Mouse (Mus musculus) retina, postnatal 7 days (tissue): ENCODE data around the gene Ccdc60.
"Not testable (repeated sequence)": the region's sequence is repeated elsewhere in the genome, so short reads cannot be mapped to it uniquely, and the experiment has no call there.

ENCODE experiments used
- DNase-seq: peaks from one replicate; pipeline ENCODE4 v3.0.0-alpha.2; 2012; ENCODE audit warnings: low read depth, low spot score

Ccdc60 gene

GRCm38 (mm10) chr5:116288849-116289570, at the start of gene Ccdc60:
Ccdc60 (minus strand) TSS chr5:116288985.
- no peak for DNase-seq

DNA sequence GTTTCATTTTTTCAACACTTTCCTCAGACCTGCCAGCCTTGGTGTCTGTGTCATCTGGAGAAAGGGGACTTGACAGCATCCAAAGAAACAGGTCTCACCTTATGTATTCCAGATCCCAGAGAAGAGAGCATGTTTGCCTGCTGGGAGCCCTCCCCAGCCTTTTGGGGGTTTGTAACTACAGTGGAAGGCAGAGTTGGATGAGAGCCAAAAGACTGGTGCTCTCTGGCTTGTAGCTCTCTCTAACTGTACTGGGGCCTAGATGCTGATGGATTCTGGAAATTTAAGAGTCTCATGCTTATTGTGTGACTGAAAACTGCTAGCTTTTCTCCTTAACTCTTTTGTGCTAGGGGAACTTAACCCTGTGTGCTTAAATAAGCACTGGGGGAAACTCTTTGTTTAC, 47.4 kb upstream of the Ccdc60 start:
- no peak for DNase-seq

DNA sequence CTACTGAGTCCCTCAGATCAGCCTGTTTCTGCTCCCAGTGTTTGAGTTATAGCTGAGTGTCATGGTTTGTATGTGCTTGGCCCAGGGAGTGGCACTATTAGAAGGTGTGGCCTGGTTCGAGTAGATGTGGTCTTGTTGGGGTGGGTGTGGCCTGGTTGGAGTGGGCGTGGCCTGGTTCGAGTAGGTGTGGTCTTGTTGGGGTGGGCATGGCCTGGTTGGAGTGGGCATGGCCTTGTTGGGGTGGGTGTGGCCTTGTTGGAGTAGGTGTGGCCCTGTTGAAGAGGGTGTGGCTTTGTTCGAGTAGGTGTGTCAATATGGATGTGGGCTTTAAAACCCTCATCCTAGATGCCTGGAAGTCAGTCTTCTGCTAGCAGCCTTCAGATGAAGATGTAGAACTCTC, 40.1 kb upstream of the Ccdc60 start:
- DNase-seq = no peak

DNA sequence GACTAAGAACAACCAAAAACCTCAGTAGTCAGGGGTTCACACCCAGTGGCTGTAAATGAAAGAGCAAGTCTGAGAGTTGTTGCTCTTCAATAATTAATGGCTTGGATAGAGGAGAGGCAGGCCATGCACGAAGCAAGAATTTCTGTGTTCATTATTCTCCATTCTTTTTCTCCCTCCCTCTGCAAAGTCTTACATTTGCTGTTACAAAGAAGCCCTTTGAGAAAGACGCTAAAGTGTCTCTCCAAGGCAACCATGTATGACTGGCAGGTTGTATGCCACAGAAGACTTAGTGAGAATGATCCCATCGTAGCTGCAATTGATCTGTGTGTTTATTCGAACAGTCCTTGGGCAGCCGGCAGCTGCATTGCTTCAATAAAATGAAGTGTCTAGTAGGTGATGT, 34.6 kb upstream of the Ccdc60 start:
- no peak for DNase-seq

GRCm38 (mm10) chr5:116322365-116323027, 33.7 kb upstream of the Ccdc60 start:
- peak; percentile 36 for DNase-seq

DNA sequence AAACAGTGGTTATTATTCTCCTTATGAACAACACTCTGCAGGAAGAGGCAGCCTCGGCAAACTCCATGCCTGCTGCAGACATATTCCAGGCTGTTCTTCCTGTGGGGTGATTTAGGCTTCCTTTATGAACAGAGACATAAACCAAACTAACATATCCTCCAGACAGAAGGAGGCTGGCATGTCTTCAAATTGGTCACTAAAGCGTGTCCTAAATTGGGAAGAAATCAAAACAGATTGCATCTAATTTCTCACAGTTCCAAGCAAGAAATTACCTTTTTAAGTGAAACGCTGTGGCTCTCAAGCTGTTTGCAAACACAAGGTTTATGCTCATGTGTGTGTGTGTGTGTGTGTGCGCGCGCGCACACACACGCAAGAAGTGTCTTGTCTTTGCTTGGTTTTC, 24.9 kb upstream of the Ccdc60 start:
- no peak for DNase-seq

- DNase-seq = peak; percentile 28
Measured at GRCm38 (mm10) chr5:116312111-116312737, 23.4 kb upstream of the Ccdc60 start.

- no peak for DNase-seq
Measured at GRCm38 (mm10) chr5:116311636-116312035, 22.9 kb upstream of the Ccdc60 start.

GRCm38 (mm10) chr5:116309383-116309801, 20.6 kb upstream of the Ccdc60 start:
- no peak for DNase-seq

- DNase-seq = no peak
Measured at GRCm38 (mm10) chr5:116305557-116305956, 16.8 kb upstream of the Ccdc60 start.

DNA sequence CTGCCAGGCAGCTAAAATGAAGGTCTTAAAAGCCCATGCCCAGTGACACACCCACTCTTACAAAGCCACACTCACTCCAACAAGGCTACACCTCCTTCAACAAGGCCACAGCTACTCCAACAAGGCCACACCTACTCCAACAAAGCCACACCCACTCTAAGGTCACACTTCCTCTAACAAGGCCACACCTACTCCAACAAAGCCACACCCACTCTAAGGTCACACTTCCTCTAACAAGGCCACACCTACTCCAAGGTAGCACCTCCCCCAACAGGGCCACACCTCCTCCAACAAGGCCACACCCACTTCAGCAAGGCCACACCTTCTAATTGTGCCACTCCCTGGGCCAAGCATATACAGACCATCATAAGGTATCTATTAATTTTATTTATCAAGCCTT, 16.4 kb upstream of the Ccdc60 start:
- DNase-seq = not testable (repeated sequence)

DNA sequence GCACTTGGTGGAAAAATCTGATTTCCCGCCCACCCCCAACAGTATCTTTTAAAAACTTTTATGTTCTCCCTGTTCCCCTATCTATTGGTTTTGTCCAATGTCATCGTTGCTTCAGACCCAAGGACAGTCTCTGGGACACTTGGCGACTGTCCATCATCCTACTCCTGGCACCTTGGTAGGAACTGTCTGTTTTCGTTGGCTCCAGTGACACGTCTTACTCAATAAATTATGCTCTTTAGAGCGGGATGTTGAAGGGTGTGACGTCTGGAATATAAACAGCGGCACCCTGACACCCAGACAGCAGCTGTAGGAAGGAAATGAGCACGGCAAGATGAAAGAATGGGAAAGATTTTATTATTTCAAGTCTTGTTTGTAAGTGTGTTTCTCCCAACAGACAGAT, 12.2 kb upstream of the Ccdc60 start:
- DNase-seq = no peak

GRCm38 (mm10) chr5:116293501-116293900, 4.7 kb upstream of the Ccdc60 start:
- no peak for DNase-seq

GRCm38 (mm10) chr5:116290584-116290983, 1.8 kb upstream of the Ccdc60 start:
- DNase-seq = no peak

- no peak for DNase-seq
Measured at GRCm38 (mm10) chr5:116289897-116290296, 1.1 kb upstream of the Ccdc60 start.

- no peak for DNase-seq
Measured at GRCm38 (mm10) chr5:116288183-116288582, 602 bp downstream of the Ccdc60 start.

DNA sequence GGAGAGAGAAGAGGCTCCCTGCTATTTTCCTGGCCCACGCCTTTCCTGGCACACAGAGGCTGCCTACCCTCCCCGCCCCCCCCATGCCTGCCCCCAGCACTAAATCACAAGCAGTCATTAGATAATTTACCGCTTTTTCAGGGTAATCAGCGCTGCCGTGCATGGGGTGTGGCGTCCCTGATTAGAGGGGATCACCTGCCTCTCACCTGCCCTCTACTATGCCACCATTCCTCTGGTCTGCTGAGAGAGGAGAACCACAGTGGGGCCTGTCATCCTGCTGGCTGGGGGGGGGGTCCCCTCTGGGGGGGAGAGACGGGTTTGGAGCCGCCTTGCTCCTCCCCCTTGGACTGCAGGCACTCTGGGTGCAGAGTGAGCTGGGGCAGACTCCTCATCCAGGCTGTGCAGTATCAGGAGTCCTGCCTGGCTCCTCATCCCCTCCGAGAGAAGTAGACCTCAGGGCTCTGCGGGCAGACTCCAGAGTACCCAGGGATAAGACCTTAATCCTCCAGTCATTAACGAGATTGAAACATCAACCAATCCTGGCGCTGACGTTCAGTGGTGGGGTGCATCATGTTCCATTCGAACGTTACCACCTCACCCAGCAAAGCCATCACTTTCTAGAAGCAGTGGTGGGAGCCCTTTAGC, 3.1 kb downstream of the Ccdc60 start:
- DNase-seq = peak; percentile 52

GRCm38 (mm10) chr5:116280518-116280917, 8.3 kb downstream of the Ccdc60 start:
- no peak for DNase-seq

DNA sequence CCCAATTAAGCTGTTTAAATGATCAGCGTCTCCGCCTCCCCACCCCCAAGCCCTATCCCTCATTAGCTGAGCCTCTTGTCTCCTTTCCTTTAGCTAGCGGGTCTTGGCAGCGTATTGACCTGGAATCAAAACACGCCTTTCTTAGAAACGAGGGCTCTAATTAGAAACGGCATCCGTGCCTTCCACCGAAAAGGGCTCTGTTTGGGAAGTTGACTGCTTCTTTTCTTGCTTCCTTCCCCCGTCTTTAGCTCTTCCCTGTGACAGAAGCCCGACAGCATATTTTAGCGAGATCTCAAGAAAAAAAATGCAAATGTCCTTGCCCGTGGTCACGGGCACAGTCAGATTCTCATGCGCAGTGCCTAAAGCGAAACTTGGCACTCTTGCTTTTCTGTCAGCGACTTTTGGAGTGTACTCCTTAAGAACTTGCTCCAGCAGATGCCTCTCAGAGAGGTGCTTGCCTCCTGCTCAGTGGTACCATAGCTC, 10.3 kb downstream of the Ccdc60 start:
- DNase-seq = no peak

DNA sequence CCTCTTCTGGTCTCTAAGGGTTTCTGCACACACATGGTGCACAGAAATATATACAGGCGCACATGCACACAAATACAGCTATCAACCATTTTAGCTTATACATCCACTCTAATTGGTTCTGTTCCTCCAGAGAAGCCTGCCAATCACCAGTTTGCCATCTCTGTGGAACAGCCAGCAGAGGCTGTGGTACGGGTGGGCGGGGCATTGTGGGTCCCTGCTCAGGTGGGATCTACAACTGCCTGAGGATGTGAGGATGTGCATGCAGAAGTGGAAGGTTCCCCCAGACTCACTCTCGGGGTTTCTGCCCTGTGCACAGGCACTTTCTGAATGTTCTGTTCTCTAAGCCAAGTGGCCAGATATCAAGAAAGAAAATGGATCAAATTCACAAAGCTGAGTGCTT, 10.8 kb downstream of the Ccdc60 start:
- DNase-seq = no peak

DNA sequence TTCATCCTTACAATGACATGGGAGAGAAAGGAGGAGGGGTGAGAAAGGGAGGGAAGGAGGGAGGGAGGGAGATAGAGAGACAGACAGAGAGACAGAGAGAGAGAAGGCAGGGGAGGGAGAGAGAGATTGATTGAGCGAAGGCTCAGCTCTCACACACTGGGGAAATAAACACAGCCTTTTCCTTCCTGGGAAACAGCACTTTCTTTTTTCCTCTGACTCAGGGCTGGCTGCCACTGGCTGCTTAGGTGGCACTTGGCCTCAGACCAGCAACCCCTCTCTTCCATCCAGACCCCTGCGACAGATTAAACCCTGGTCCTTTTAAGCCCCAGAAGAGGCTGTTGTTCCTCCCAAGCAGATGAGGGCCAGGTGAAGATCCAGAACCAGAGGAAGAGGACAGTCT, 14.0 kb downstream of the Ccdc60 start:
- DNase-seq = no peak

DNA sequence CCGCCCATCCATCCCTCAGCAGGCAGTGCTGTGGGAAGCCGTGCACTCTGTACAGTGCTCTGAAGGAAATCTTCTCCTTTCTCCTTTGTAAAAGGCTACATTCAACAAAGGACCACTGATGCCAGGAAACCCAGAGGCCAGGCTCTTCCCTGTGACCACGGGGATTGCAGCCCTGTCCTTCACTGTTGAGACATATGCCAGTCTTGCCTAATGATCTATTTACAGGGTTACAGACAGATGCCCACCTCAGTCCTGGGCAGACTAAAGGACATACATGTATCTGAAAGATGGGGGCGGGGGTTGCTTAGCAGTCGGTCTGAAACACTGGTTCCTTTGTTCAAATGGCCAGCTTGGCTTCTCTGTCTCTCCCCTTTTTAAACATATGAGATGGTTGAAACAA, 14.4 kb downstream of the Ccdc60 start:
- DNase-seq = no peak
